In genomic region chr9:119465595-119465994, GRCm38 (mm10) we compare ENCODE assay signal across 9 mouse cellular contexts. TPM values are rescaled to one million over a fixed set of nuclear protein-coding genes. Genes with fewer than 3 reads are reported as not detected.
DNase-seq lines count a peak whose midpoint lies in the region; ATAC-seq and TF ChIP-seq lines count a peak whose summit lies in the region.
"Had no signal": no experiment of that assay in that cellular context is flagged by ENCODE, and none has a peak within 500 bp of the region (broad histone marks: within the 10 kb centered on the region; RNA-seq: fewer than 3 reads in every experiment).

No protein-coding gene starts in this region.

- no peaks in the 10 kb centered on the region for H3K9me3 ChIP-seq in MEL (replicated peaks; ENCODE audit: insufficient read depth, low read length)
- H3K9me3 ChIP-seq in hindbrain, embryonic 13.5 days, result no peaks in the 10 kb centered on the region
- H3K9me3 ChIP-seq in midbrain, embryonic 10.5 days (replicated peaks), result no peaks in the 10 kb centered on the region
- H3K9me3 ChIP-seq: embryonic facial prominence, embryonic 12.5 days; liver, embryonic 15.5 days had no signal

- peak; percentile 17 for DNase-seq in layer of hippocampus, adult 11-12 months (ENCODE audit: low spot score)
- DNase-seq in layer of hippocampus, adult 8-10 months (ENCODE audit: low spot score in 2 of 2), result no peak
- peak; percentile 17 for DNase-seq in MEL (ENCODE audit: low read depth, low spot score)
- peak; percentile 70 for DNase-seq in embryo, embryonic 10 days (ENCODE audit: low spot score)
- DNase-seq in midbrain, embryonic 10.5 days (ENCODE audit: low spot score), result peak; percentile 34

- no peak for TF ChIP-seq POLR2A in MEL (IDR thresholded peaks at IDR 0.05; ENCODE audit: control insufficient read depth in 1 of 2, insufficient read depth in 1 of 2, low read depth in 1 of 2, low read length in 2 of 2, poor library complexity in 1 of 2)

- H3K27me3 ChIP-seq in MEL (ENCODE audit: control insufficient read depth in 1 of 2, insufficient read depth in 2 of 2, low read length in 2 of 2), result no peaks in the 10 kb centered on the region
- no peaks in the 10 kb centered on the region for H3K27me3 ChIP-seq in hindbrain, embryonic 13.5 days
- peaks cover 6% of the 10 kb centered on the region; the same call in 1 of the 2 replicates for H3K27me3 ChIP-seq in midbrain, embryonic 10.5 days (ENCODE audit: low read depth, poor library complexity, severe bottlenecking)
- H3K27me3 ChIP-seq: embryonic facial prominence, embryonic 12.5 days; liver, embryonic 15.5 days had no signal

- peak; percentile 27 for TF ChIP-seq RAD21 in MEL (IDR thresholded peaks at IDR 0.05; ENCODE audit: low read depth, low read length)

- H3K27ac ChIP-seq in MEL (ENCODE audit: control insufficient read depth, low read depth, low read length), result no peak overlapping the region
- H3K27ac ChIP-seq in hindbrain, embryonic 13.5 days, result no peak overlapping the region
- H3K27ac ChIP-seq in midbrain, embryonic 10.5 days (replicated peaks), result no peak overlapping the region
- H3K27ac ChIP-seq: embryonic facial prominence, embryonic 12.5 days; liver, embryonic 15.5 days had no signal

- H3K36me3 ChIP-seq in MEL (ENCODE audit: control insufficient read depth in 1 of 2, insufficient read depth in 2 of 2, low read length in 2 of 2), result peaks cover 0 to 2% of the 10 kb centered on the region in 2 experiments; a peak in 2 of 4 replicates
- peaks cover 74% of the 10 kb centered on the region for H3K36me3 ChIP-seq in hindbrain, embryonic 13.5 days
- H3K36me3 ChIP-seq in midbrain, embryonic 10.5 days, result peaks cover 88% of the 10 kb centered on the region

- H3K4me3 ChIP-seq in MEL (ENCODE audit: control insufficient read depth in 1 of 2, insufficient read depth in 1 of 2, low read depth in 2 of 2, low read length in 2 of 2), result no peak overlapping the region
- no peak overlapping the region for H3K4me3 ChIP-seq in hindbrain, embryonic 13.5 days
- no peak overlapping the region for H3K4me3 ChIP-seq in midbrain, embryonic 10.5 days
- H3K4me3 ChIP-seq: embryonic facial prominence, embryonic 12.5 days; liver, embryonic 15.5 days had no signal

- 0 out of 2 replicates have a peak, but pooled peaks have one; percentile 52 for ATAC-seq in hindbrain, embryonic 13.5 days (ENCODE audit: low FRiP score)
- ATAC-seq in CD4-positive, CD25-positive, alpha-beta regulatory T cell, adult 4 months, result no peak

- H3K4me1 ChIP-seq in MEL (ENCODE audit: control insufficient read depth in 1 of 2, insufficient read depth in 2 of 2, low read length in 2 of 2), result no peaks in the 10 kb centered on the region
- H3K4me1 ChIP-seq in hindbrain, embryonic 13.5 days (replicated peaks), result no peaks in the 10 kb centered on the region
- peaks cover 9% of the 10 kb centered on the region for H3K4me1 ChIP-seq in midbrain, embryonic 10.5 days

- 53% methylated on average over 7 of the region's 7 CpGs for WGBS in hindbrain, embryonic 13.5 days
- 78% methylated on average over 7 of the region's 7 CpGs for WGBS in midbrain, embryonic 10.5 days

- TF ChIP-seq CTCF in MEL (IDR thresholded peaks at IDR 0.05 in 2 of 3, conservative IDR thresholded peaks at IDR 0.05 in 1 of 3; ENCODE audit: control insufficient read depth in 1 of 3, insufficient read depth in 1 of 3, low read depth in 2 of 3, low read length in 3 of 3, poor library complexity in 1 of 3, severe bottlenecking in 1 of 3), result peak in 2 of 3 experiments; percentile 22 to 35; a peak in 2 of 6 replicates

- H3K79me2 ChIP-seq in MEL (ENCODE audit: control insufficient read depth, insufficient read depth, low read length, poor library complexity), result no peaks in the 10 kb centered on the region

- no peak overlapping the region for H3K4me2 ChIP-seq in hindbrain, embryonic 13.5 days
- H3K4me2 ChIP-seq: embryonic facial prominence, embryonic 12.5 days; liver, embryonic 15.5 days had no signal

- TF ChIP-seq EP300 in MEL (IDR thresholded peaks at IDR 0.05; ENCODE audit: low read depth in 1 of 2, low read length in 2 of 2), result no peak

- no peak overlapping the region for H3K9ac ChIP-seq in MEL (ENCODE audit: control insufficient read depth, low read depth, low read length, poor library complexity, severe bottlenecking)
- H3K9ac ChIP-seq in hindbrain, embryonic 13.5 days, result no peak overlapping the region
- H3K9ac ChIP-seq: embryonic facial prominence, embryonic 12.5 days; liver, embryonic 15.5 days had no signal

TF ChIP-seq in MEL, 35 proteins besides CTCF, POLR2A, EP300 and RAD21:
- TF ChIP-seq MAFK (IDR thresholded peaks at IDR 0.05; ENCODE audit: borderline replicate concordance, low read depth, low read length) (no peak), SMC3 (IDR thresholded peaks at IDR 0.05; ENCODE audit: low read depth, low read length) (peak; percentile 14; the same call in 1 of the 2 replicates)

RNA-seq across cellular contexts. Expression of gene Exog, which starts 20.9 kb away (rescaled TPM):
- total RNA-seq in layer of hippocampus, adult 8-10 months (2022), result 10 to 100 TPM; 17.2 to 24.9 (median 19.0) TPM
- 10.0 and 12.1 TPM in 2 replicates for total RNA-seq in MEL (2012; rRNA removed)
- polyA plus RNA-seq in MEL (2012; ENCODE audit: insufficient read depth in 1 of 2, insufficient read length in 2 of 2, low read depth in 1 of 2, low replicate concordance in 2 of 2, missing spikeins in 1 of 2), result 10 to 100 TPM in 1 of 2 experiments, not detected in 1; 11.7 TPM
- polyA plus RNA-seq in hindbrain, embryonic 13.5 days (2015; fragmentation: Nextera tagmentation; extraction: Ambion mirVana), result 48.4 and 51.2 TPM in 2 replicates
- polyA plus RNA-seq in midbrain, embryonic 10.5 days (2016; fragmentation: Nextera tagmentation; extraction: Ambion mirVana), result 36.5 and 37.5 TPM in 2 replicates
- polyA plus RNA-seq in CD4-positive, CD25-positive, alpha-beta regulatory T cell, adult 4 months (2017; shearing (Covaris generic)), result 10 to 100 TPM; 12.6 to 16.2 TPM

Comparison
In these comparisons a context has a peak if more than half of its experiments do, and no peak if none do; other contexts are left out.
1. DNase-seq: peak in layer of hippocampus, adult 11-12 months (single experiment), MEL (single experiment), embryo, embryonic 10 days (single experiment) and midbrain, embryonic 10.5 days (single experiment); none in layer of hippocampus, adult 8-10 months (0 of 2).